Mouse (Mus musculus): Measurements from ENCODE around the gene Cyp2c40. TPM values are rescaled to one million over a fixed set of nuclear protein-coding genes. Genes with fewer than 3 reads are reported as not detected.
"Not testable (repeated sequence)": the region's sequence is repeated elsewhere in the genome, so short reads cannot be mapped to it uniquely, and the experiment has no call there.

Cyp2c40 gene
- not detected in 2 replicates for polyA plus RNA-seq (2016; fragmentation: Nextera tagmentation; extraction: Ambion mirVana)

GRCm38 (mm10) chr19:39812714-39813113 is at the start of gene Cyp2c40:
Gene Cyp2c40 (minus strand): TSS chr19:39812814.
- H3K4me3 ChIP-seq; H3K27ac ChIP-seq; H3K27me3 ChIP-seq (ENCODE audit: insufficient read depth, poor library complexity, severe bottlenecking); DNase-seq (ENCODE audit: low spot score); H3K36me3 ChIP-seq; H3K9me3 ChIP-seq; H3K4me1 ChIP-seq: not testable (repeated sequence)
- 85% methylated on average over 3 of the region's 3 CpGs for WGBS

GRCm38 (mm10) chr19:39820931-39821330 is 8.3 kb upstream of the Cyp2c40 start:
- not testable (repeated sequence) for H3K36me3 ChIP-seq; H3K27ac ChIP-seq; DNase-seq (ENCODE audit: low spot score); H3K4me3 ChIP-seq; H3K9me3 ChIP-seq; H3K27me3 ChIP-seq (ENCODE audit: insufficient read depth, poor library complexity, severe bottlenecking); H3K4me1 ChIP-seq
- 67% methylated on average over 2 of the region's 2 CpGs for WGBS

DNA sequence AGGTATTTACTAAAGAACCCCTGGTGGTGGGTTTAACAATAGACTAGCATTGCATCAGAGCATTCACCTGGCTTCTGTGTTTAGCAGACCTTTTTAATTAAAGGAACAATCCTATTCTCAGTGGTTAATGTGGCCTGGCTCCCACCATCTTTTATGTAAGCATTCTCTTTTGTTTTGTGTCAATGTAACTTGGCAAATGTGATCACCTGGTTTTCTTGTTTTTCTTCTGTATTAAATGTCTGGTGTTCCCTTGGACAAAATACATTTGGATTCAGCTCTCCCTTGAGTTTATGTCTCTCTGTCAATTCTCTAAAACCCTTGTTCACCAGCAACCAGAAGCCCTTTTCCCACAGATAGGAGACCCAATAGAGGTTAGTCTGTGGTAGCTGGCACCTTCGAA is 3.8 kb upstream of the Cyp2c40 start:
- H3K9me3 ChIP-seq; H3K27me3 ChIP-seq (ENCODE audit: insufficient read depth, poor library complexity, severe bottlenecking); H3K4me1 ChIP-seq; H3K36me3 ChIP-seq; DNase-seq (ENCODE audit: low spot score); H3K4me3 ChIP-seq; H3K27ac ChIP-seq: not testable (repeated sequence)
- WGBS, result 84% methylated on average over 1 of the region's 1 CpGs

GRCm38 (mm10) chr19:39815991-39816390 is 3.4 kb upstream of the Cyp2c40 start:
- DNase-seq (ENCODE audit: low spot score), result not testable (repeated sequence)

GRCm38 (mm10) chr19:39785458-39785857 is 27.2 kb downstream of the Cyp2c40 start:
- not testable (repeated sequence) for DNase-seq (ENCODE audit: low spot score); H3K9me3 ChIP-seq; H3K4me3 ChIP-seq; H3K27me3 ChIP-seq (ENCODE audit: insufficient read depth, poor library complexity, severe bottlenecking); H3K27ac ChIP-seq; H3K4me1 ChIP-seq; H3K36me3 ChIP-seq
- 64% methylated on average over 2 of the region's 2 CpGs for WGBS

More at GRCm38 (mm10) chr19:39815991-39816390, 3.4 kb upstream of the Cyp2c40 start:
- WGBS, result 67% methylated on average over 4 of the region's 4 CpGs
- H3K27ac ChIP-seq; H3K9me3 ChIP-seq; H3K4me3 ChIP-seq; H3K36me3 ChIP-seq; H3K27me3 ChIP-seq (ENCODE audit: insufficient read depth, poor library complexity, severe bottlenecking); H3K4me1 ChIP-seq: not testable (repeated sequence)

GRCm38 (mm10) chr19:39745357-39745756 is 67.3 kb downstream of the Cyp2c40 start:
- Histone ChIP-seq H3K36me3 (no peaks in the 10 kb centered on the region), H3K27me3 (ENCODE audit: insufficient read depth, poor library complexity, severe bottlenecking) (no peaks in the 10 kb centered on the region), H3K4me3 (no peak overlapping the region), H3K9me3 (no peaks in the 10 kb centered on the region), H3K27ac (no peak overlapping the region), H3K4me1 (no peaks in the 10 kb centered on the region)
- 66% methylated on average over 1 of the region's 1 CpGs for WGBS
- no peak for DNase-seq (ENCODE audit: low spot score)

GRCm38 (mm10) chr19:39744361-39744760 is 68.3 kb downstream of the Cyp2c40 start:
- H3K27ac ChIP-seq; DNase-seq (ENCODE audit: low spot score); H3K9me3 ChIP-seq; H3K4me1 ChIP-seq; H3K4me3 ChIP-seq; H3K36me3 ChIP-seq; H3K27me3 ChIP-seq (ENCODE audit: insufficient read depth, poor library complexity, severe bottlenecking): not testable (repeated sequence)
- WGBS, result 53% methylated on average over 1 of the region's 1 CpGs

DNA sequence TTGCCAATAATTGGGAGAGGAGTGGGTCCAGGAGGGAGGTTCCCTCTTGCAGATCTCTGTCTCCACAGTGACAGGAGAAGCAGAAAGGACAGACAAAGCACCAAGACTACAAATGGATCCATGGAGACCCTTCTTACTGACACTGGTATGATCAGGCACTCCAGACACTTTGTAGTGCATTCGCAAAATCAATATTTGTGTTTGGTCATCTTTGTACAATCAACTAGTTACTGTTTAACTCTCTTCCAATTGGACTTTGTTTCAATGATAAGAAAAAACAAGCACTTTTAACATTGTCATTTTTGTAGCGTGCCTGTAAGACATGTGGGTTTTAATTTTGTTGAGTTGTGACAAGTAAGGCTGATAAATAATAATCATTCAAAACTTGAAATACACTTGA is 71.7 kb downstream of the Cyp2c40 start, which contains the start of gene Cyp2c68:
Gene Cyp2c68, minus strand, starts transcription at position 135 of the 400 bp plus-strand sequence.
- H3K4me1 ChIP-seq, result no peaks in the 10 kb centered on the region
- H3K36me3 ChIP-seq, result no peaks in the 10 kb centered on the region
- DNase-seq (ENCODE audit: low spot score), result no peak
- H3K27me3 ChIP-seq (ENCODE audit: insufficient read depth, poor library complexity, severe bottlenecking), result no peaks in the 10 kb centered on the region
- WGBS, result 82% methylated on average over 2 of the region's 2 CpGs
- H3K27ac ChIP-seq, result no peak within 1 kb of the TSS
- H3K4me3 ChIP-seq, result no peak within 1 kb of the TSS
- H3K9me3 ChIP-seq, result no peaks in the 10 kb centered on the region

Other genes with a start within 250 kb of the Cyp2c40 start
- 0.08 TPM in 1 of 2 replicates, not detected in the other for gene Cyp2c67, start 163.8 kb downstream of the Cyp2c40 start, polyA plus RNA-seq (2016; fragmentation: Nextera tagmentation; extraction: Ambion mirVana)
- gene Cyp2c68, start 71.8 kb downstream of the Cyp2c40 start, polyA plus RNA-seq (2016; fragmentation: Nextera tagmentation; extraction: Ambion mirVana), result 0.14 and 5.7 TPM in 2 replicates
- not detected in 2 replicates for gene Cyp2c69, start 74.0 kb upstream of the Cyp2c40 start, polyA plus RNA-seq (2016; fragmentation: Nextera tagmentation; extraction: Ambion mirVana)
- not detected in 2 replicates for gene Cyp2c37, start 179.6 kb upstream of the Cyp2c40 start, polyA plus RNA-seq (2016; fragmentation: Nextera tagmentation; extraction: Ambion mirVana)

Measured in heart, embryonic 10.5 days (tissue).